Mouse (Mus musculus) MEL (cell line): ENCODE data around the gene Epyc. TPM values are rescaled to one million over a fixed set of nuclear protein-coding genes. Genes with fewer than 3 reads are reported as not detected.

ENCODE experiments used
- DNase-seq: peaks from one replicate; pipeline ENCODE4 v3.0.0; 2011; ENCODE audit warnings: low read depth, low spot score
- H3K27ac ChIP-seq: 2 replicates; pipeline ENCODE4 v1.5.1; 2012; ENCODE audit warnings: low read depth, mild to moderate bottlenecking, control low read depth, low read length, moderate library complexity; ENCODE audit not compliant: control insufficient read depth
- H3K27me3 ChIP-seq, 2 experiments: fragments of 150-350 bp in 1 of 2; sonication (generic) in 1 of 2; 2 replicates each; pipeline ENCODE4 v1.6.1; 2012; ENCODE audit warnings: low read length in 2 of 2, mild to moderate bottlenecking in 2 of 2, improper control_type of control experiment in 1 of 2, moderate library complexity in 1 of 2; ENCODE audit not compliant: insufficient read depth in 2 of 2, control insufficient read depth in 1 of 2
- H3K36me3 ChIP-seq, 2 experiments: 2 replicates each; pipeline ENCODE4 v1.6.1; 2012 to 2014; ENCODE audit warnings: low read length in 2 of 2, improper control_type of control experiment in 1 of 2, inconsistent platforms in 1 of 2, mild to moderate bottlenecking in 1 of 2; ENCODE audit not compliant: insufficient read depth in 2 of 2, control insufficient read depth in 1 of 2
- H3K4me1 ChIP-seq, 2 experiments: fragments of 150-350 bp in 1 of 2; sonication (generic) in 1 of 2; 2 replicates each; pipeline ENCODE4 v1.6.1; 2012; ENCODE audit warnings: low read length in 2 of 2, improper control_type of control experiment in 1 of 2, mild to moderate bottlenecking in 1 of 2; ENCODE audit not compliant: insufficient read depth in 2 of 2, control insufficient read depth in 1 of 2
- H3K4me3 ChIP-seq, 2 experiments: fragments of 150-350 bp in 1 of 2; sonication (generic) in 1 of 2; 2 replicates each; pipeline ENCODE4 v1.5.1; 2012; ENCODE audit warnings: low read depth in 2 of 2, low read length in 2 of 2, mild to moderate bottlenecking in 2 of 2, moderate library complexity in 2 of 2, control low read depth in 1 of 2, improper control_type of control experiment in 1 of 2; ENCODE audit not compliant: control insufficient read depth in 1 of 2, insufficient read depth in 1 of 2
- H3K79me2 ChIP-seq: 2 replicates; pipeline ENCODE4 v1.6.1; 2012; ENCODE audit warnings: mild to moderate bottlenecking, low read length, moderate library complexity; ENCODE audit not compliant: control insufficient read depth, poor library complexity, insufficient read depth
- H3K9ac ChIP-seq: 2 replicates; pipeline ENCODE4 v1.6.1; 2012; ENCODE audit warnings: low read depth, mild to moderate bottlenecking, control low read depth, low read length, moderate library complexity; ENCODE audit not compliant: control insufficient read depth, poor library complexity, severe bottlenecking
- H3K9me3 ChIP-seq: fragments of 150-350 bp; sonication (generic); replicated peaks from 2 replicates; pipeline ENCODE4 v1.6.1; 2012; ENCODE audit warnings: mild to moderate bottlenecking, low read length, improper control_type of control experiment, moderate library complexity; ENCODE audit not compliant: insufficient read depth
- CHD1 ChIP-seq: IDR thresholded peaks from 2 replicates; pipeline ENCODE4 v1.6.1; 2012; ENCODE audit warnings: low read depth, mild to moderate bottlenecking, inconsistent platforms, low read length, improper control_type of control experiment
- ELF1 ChIP-seq: IDR thresholded peaks from 2 replicates; pipeline ENCODE4 v1.6.1; 2014; ENCODE audit warnings: low read depth, mild to moderate bottlenecking, inconsistent platforms, low read length, improper control_type of control experiment, moderate library complexity
- GABPA ChIP-seq: IDR thresholded peaks from 2 replicates; pipeline ENCODE4 v1.6.1; 2012; ENCODE audit warnings: low read depth, mild to moderate bottlenecking, inconsistent platforms, low read length, improper control_type of control experiment, moderate library complexity
- GATA1 ChIP-seq: IDR thresholded peaks from 2 replicates; pipeline ENCODE4 v1.6.1; 2011; ENCODE audit warnings: low read depth, low read length, improper control_type of control experiment
- MAZ ChIP-seq: IDR thresholded peaks from 2 replicates; pipeline ENCODE4 v1.6.1; 2012; ENCODE audit warnings: low read depth, mild to moderate bottlenecking, inconsistent platforms, low read length, improper control_type of control experiment
- MEF2A ChIP-seq: IDR thresholded peaks from 2 replicates; pipeline ENCODE4 v1.6.1; 2014; ENCODE audit warnings: low read depth, mild to moderate bottlenecking, inconsistent platforms, low read length, improper control_type of control experiment; ENCODE audit not compliant: poor library complexity, insufficient replicate concordance, severe bottlenecking; ENCODE audit errors: extremely low read depth
- MXI1 ChIP-seq: IDR thresholded peaks from 2 replicates; pipeline ENCODE4 v1.6.1; 2011; ENCODE audit warnings: mild to moderate bottlenecking, low read depth, low read length, improper control_type of control experiment
- MYB ChIP-seq: IDR thresholded peaks from 2 replicates; pipeline ENCODE4 v1.6.1; 2011; ENCODE audit warnings: mild to moderate bottlenecking, low read depth, low read length, improper control_type of control experiment
- NRF1 ChIP-seq: IDR thresholded peaks from 2 replicates; pipeline ENCODE4 v1.6.1; 2014; ENCODE audit warnings: low read depth, mild to moderate bottlenecking, inconsistent platforms, low read length, improper control_type of control experiment, moderate library complexity; ENCODE audit not compliant: poor library complexity, insufficient read depth, severe bottlenecking
- POLR2AphosphoS5 ChIP-seq: IDR thresholded peaks from 2 replicates; pipeline ENCODE4 v1.6.1; 2012; ENCODE audit warnings: low read depth, borderline replicate concordance, mild to moderate bottlenecking, inconsistent platforms, low read length, moderate library complexity, mixed read lengths
- TAL1 ChIP-seq: IDR thresholded peaks from 2 replicates; pipeline ENCODE4 v1.6.1; 2012; ENCODE audit warnings: mild to moderate bottlenecking, inconsistent platforms, low read length, moderate library complexity, mixed read lengths
- TBP ChIP-seq: IDR thresholded peaks from 2 replicates; pipeline ENCODE4 v1.8.0; 2011; ENCODE audit warnings: low read depth, low read length, improper control_type of control experiment
- TCF12 ChIP-seq: IDR thresholded peaks from 2 replicates; pipeline ENCODE4 v1.6.1; 2014; ENCODE audit warnings: low read depth, mild to moderate bottlenecking, inconsistent platforms, low read length, improper control_type of control experiment, moderate library complexity
- USF2 ChIP-seq, 2 experiments: IDR thresholded peaks; 2 replicates each; pipeline ENCODE4 v1.6.1; 2011 to 2012; ENCODE audit warnings: improper control_type of control experiment in 2 of 2, low read length in 2 of 2, borderline replicate concordance in 1 of 2, inconsistent platforms in 1 of 2, low read depth in 1 of 2, mild to moderate bottlenecking in 1 of 2; ENCODE audit not compliant: insufficient read depth in 1 of 2
- ZKSCAN1 ChIP-seq: IDR thresholded peaks from 2 replicates; pipeline ENCODE4 v1.6.1; 2012; ENCODE audit warnings: low read depth, mild to moderate bottlenecking, inconsistent platforms, low read length, improper control_type of control experiment, moderate library complexity
- ZNF384 ChIP-seq: IDR thresholded peaks from 2 replicates; pipeline ENCODE4 v1.6.1; 2012; ENCODE audit warnings: low read depth, mild to moderate bottlenecking, inconsistent platforms, low read length, improper control_type of control experiment
- polyA plus RNA-seq, 2 experiments: library from polyadenylated mRNA; stranded (reverse) in 1 of 2; unstranded in 1 of 2; fragments of >175 nt in 1 of 2; fragments of >200 nt in 1 of 2; gene quantifications; 2 replicates each; pipeline versions ENCODE4 v1.2.1 to v1.2.4; 2012; ENCODE audit warnings: low replicate concordance in 2 of 2, low read depth in 1 of 2; ENCODE audit not compliant: insufficient read length in 2 of 2, insufficient read depth in 1 of 2, missing spikeins in 1 of 2
- total RNA-seq: library from RNA; depleted of rRNA; stranded (reverse); fragments of 300-350 nt; gene quantifications from 2 replicates; pipeline ENCODE4 v1.2.3, GENCODE M21; 2012

Gene Epyc
- total and polyA plus RNA-seq, 3 experiments = not detected

- TF ChIP-seq MYB (no peak), GABPA (no peak), ZKSCAN1 (no peak), ZNF384 (no peak), CHD1 (no peak), ELF1 (no peak), NRF1 (no peak), POLR2AphosphoS5 (no peak), MAZ (no peak), GATA1 (no peak), MXI1 (no peak), TCF12 (no peak)
- no peak for DNase-seq
- Histone ChIP-seq H3K9me3 (no peaks in the 10 kb centered on the region), H3K36me3 (no peaks in the 10 kb centered on the region), H3K4me1 (no peaks in the 10 kb centered on the region), H3K9ac (no peak overlapping the region), H3K27me3 (no peaks in the 10 kb centered on the region), H3K4me3 (no peak overlapping the region), H3K27ac (no peak overlapping the region), H3K79me2 (no peaks in the 10 kb centered on the region)
These were observed 26.3 kb downstream of the Epyc start for GRCm38 (mm10) chr10:97670202-97670601.

GRCm38 (mm10) chr10:97673239-97673638 is 29.4 kb downstream of the Epyc start:
- Histone ChIP-seq H3K4me1 (no peaks in the 10 kb centered on the region), H3K27ac (no peak overlapping the region), H3K36me3 (no peaks in the 10 kb centered on the region), H3K9me3 (no peaks in the 10 kb centered on the region), H3K9ac (no peak overlapping the region), H3K4me3 (no peak overlapping the region), H3K79me2 (no peaks in the 10 kb centered on the region), H3K27me3 (no peaks in the 10 kb centered on the region)
- TF ChIP-seq MAZ (no peak), MXI1 (no peak), TBP (no peak), USF2 (IDR thresholded peaks at IDR 0.05; ENCODE audit: borderline replicate concordance in 1 of 2, insufficient read depth in 1 of 2, low read depth in 1 of 2, low read length in 2 of 2) (no peak), TAL1 (no peak), MEF2A (no peak), ELF1 (no peak), ZKSCAN1 (no peak)
- DNase-seq = no peak
